Mouse (Mus musculus): ENCODE data around the gene Snw1.

The Snw1 gene

DNA sequence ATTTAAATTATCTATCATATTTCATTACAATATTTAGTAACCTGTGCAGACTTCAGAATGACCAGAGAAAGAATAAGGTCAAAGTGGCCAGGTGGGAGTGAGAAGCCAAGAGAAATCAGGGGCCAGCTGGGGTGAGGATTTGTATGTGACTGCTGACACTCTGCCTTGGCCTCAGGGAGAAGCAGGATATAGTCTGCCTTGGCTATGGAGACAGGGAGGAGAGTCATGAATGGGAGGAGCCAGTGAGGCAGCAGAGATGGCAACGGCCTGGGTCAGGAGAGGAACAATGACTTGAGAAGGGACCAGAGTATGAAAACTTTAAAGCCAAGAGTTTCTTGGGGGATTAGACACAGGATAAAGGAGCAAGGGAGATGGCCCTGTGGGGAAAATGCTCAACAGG, 48.4 kb downstream of the Snw1 start:
- DNase-seq (ENCODE audit: low read depth, low spot score) = no peak

DNA sequence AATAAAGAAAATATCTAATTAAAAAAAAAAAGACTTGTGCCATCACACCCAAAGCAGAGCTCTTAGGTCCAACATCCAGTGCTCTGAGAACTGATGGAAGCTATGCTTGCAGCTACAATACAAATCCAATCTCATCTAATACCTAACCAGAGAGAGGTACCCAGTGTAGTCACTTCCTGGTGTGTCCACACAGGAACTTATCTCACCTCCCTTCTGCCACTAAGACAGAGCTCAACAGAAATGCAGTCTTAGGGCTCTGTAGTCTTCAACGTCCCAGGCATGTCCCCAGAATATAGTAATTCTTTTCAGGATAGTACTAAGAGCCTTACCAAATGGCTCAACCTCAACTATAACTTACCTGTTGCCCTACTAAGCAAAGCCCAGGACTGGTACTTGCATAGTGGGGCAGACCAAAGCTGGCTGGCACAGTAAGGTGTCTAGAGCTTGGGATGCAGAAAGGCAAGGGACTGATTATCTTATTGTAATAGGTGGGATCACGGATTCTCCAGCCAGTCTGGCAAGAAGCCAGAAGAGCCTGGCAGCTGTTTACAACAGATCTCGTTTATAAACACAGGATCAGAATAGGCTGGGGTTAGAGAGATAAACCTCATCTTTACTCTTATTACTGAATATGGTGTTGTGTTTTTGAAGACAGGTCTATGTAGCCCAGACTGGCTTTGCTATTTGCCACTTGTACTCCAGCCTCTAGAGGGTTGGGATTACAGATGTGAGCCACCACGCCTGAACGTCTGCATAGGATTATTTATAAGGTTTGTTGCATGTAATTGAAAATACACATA, 50.2 kb downstream of the Snw1 start:
- no peak for DNase-seq (ENCODE audit: low read depth, low spot score)

DNA sequence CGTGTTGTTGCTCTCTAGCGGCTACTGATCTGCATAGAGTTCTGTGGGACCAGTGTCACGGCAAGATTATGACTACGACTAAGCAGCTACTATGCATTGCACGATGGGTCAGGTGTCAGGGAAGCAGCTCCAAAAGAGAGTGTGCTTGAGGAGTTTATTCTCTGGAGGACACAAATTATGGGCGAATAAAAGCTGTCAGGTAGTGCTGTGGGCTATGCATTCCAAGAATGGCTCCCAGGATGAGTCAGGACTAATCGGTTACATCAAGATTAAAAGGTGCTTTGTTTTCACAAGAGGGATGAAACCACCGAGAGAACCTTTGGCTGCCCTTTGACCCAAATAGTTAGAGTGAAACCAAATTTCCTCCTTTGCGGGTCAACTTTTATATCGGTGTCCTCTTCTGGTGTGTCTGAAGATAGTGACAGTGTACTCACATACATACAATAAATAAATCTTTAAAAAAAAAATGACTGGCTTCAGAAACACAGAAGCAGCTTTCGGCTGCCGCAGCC, 52.0 kb downstream of the Snw1 start:
- no peak for DNase-seq (ENCODE audit: low read depth, low spot score)

DNA sequence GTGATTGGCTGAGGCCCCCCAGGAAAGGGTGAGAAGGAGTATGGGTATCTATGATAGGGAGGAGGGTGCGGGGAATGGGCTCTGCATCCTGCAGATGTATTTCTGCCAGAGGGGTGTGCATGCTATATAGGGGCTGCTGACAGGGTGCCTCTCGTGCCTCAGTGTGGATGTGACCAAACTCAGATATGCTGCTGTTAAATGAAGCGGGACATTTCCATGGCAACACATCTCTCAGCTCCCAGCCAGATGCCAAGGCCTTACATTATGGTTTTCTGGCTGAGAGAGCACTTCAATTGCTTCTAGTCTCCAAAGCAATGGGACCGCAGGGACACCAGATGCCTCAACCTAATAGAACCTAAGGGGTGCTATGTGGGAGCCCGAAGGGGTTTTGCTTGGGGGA, 53.2 kb downstream of the Snw1 start:
- peak; percentile 46 for DNase-seq (ENCODE audit: low read depth, low spot score)

DNA sequence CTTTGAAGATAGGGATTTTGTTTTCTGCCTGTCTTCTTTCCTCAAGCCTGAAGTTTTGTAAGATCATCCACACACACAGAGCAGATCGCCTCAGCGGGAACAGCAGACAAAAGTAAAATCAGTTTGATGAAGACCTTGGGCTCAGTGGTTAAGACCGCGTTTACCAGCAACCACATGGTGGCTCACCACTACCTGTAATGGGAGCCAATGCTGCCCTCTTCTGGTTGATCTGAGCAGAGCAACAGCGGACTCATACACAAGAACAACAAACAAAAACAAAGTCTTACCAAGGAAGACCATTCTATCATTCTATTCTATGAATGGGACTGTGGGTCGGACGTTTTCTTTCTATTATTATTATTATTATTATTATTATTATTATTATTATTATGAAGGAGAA, 55.4 kb downstream of the Snw1 start:
- no peak for DNase-seq (ENCODE audit: low read depth, low spot score)

DNA sequence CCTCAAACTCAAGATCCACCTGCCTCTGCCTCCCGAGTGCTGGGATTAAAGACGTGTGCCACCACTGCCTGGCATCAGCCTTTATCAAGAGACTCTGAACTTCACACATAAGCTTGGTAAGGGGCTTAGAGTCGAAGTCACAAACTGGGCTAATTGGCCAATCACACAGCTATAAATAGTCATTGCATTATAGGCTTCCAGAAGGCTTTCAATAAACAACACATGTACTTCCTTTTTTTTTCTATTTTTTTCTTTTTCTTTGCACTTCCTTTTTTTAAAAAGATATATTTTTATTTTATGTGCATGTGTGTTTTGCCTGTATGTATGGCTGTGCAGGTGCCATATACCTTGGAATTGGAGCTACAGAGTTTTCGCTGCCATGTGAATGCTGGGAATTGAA, 56.7 kb downstream of the Snw1 start:
- no peak for DNase-seq (ENCODE audit: low read depth, low spot score)

DNA sequence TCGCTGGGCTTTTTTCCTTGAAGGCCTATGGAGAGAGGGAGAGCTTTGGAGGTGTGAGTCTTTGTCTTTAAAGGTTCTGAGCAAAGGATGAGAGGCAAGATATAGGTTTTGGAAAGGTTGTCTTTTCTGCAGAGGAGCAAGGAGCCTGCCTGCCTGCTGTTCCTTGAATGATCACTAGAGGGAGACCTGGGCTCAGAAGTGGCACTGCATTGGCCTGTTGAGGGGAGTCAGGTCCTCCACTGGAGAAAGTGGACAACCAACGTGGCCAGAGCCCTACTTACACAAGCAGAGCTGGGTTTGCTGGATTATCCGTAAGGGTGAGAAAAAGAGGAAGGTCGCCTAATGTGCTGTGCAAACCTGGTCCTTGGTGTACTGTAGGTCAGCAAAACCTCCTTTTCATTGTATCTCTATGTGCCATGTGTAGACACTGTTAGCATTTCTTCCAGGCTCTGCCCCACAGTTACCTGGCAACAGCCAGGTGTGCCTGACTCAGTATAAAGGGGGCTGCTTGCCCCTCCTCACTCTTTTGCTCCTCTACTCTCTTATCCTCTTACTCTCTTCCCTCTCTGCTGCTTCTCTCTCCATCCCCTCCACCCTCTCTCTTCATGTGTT, 58.8 kb downstream of the Snw1 start:
- no peak for DNase-seq (ENCODE audit: low read depth, low spot score)

DNA sequence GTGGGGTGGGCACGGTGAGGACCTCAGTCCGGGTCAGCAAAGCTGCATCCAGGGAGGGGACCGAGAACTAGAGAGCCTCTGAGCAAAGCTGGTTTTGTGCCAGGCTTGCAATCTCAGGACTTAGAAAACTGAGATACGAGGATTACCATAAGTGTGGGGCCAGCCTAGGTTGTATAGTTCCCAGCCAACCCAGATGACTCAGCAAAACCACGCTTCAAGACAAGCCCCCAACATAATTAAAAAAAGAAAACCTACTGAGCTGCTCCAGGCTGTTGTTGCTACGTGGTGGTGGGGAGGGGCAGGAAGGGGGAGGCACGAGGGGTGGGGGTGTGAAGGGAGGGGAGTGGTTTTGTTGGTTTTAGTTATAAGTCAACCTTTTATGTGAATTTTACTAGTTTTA, 61.1 kb downstream of the Snw1 start:
- DNase-seq (ENCODE audit: low read depth, low spot score) = no peak

DNA sequence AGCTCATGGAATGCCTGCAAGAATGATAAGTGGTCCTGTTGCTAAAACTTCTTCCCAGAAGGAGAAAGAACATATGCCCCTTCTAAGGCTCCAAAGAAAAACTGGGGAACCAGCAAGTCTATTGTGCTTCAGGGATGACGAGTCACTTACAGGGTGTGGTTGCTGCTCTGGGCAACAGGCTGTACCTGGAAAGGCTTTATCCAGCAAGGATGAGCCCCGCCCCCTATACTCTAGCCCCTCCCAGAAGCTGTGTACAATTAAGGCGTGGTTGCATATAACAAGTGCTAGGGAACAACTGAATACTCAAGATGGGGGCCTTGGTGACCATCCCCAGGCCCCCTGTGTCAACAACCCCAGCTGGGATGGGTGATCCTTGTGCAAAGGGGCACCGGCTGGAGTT, 63.0 kb downstream of the Snw1 start:
- DNase-seq (ENCODE audit: low read depth, low spot score) = no peak

DNA sequence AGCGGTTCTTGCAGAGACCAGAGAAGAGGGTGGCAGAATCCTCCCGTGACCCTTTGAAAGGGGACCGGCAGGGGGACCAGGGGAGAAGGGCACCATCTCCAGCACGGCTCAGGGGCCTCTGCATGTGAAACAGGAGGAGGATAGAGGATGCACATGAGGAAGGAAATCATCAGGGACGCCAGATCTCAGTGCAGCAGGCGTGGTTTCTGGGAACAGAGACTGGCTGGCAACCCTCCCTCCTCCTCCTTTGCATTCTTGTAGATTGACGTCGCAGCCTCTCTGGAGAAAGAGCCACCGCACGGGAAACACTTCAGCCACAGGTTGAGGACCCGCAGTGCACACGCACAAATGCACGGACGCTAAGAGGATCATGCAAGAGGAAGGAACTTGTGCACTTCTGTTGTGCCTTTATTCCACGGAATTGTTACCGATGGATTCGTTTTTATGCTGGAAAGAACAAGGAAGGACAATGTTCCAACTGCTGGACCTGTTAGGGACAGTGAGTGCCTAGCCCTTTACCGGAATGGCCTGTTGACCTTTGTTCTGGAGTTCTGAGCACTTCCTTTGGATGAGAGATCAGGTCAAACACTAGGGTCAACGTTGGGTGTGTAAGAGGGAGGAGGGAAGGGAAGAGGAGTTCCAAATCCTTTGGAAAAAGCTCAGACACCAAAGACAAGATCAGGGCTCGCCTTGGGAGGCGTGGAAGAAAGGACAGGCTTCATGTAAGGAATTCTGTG, 64.0 kb downstream of the Snw1 start:
- no peak for DNase-seq (ENCODE audit: low read depth, low spot score)

DNA sequence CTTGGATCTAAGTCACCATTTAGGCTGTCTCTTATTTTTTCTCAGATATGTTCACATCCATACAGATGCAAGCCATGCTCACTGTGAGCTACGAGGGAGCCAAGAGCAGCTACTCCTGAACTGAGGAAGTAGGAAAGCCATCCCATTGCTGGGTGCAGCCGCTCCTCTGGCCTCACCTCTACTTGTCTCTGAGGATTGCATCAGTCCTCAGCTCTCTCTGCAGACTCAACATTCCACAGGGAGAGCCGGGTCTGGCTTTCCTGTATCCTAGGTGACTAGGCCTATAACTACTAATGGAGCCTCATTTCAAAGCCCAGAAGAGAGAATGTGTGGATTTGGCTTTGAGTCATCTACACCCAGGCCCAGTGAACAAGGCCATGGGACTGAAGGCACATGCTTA, 66.4 kb downstream of the Snw1 start:
- DNase-seq (ENCODE audit: low read depth, low spot score) = no peak

DNA sequence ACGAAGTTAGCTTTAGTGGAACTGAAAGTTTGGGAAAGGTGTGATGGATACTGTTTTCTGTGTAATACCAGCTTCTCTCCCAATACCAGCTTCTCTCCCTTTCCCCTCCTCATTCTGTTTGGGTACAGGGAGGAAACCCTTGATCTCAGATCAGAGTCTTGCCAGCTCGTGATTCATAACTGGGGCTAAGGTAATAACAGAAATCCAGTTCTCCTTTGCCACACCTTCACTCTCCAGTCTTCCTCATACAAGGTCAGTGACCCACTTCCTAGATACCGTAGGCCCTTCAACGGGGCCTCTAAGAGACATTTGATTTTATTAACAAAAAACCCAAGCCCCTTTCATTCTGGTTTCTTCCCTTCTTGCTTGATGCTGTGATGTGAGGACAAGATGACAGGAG, 66.9 kb downstream of the Snw1 start:
- DNase-seq (ENCODE audit: low read depth, low spot score) = no peak

DNA sequence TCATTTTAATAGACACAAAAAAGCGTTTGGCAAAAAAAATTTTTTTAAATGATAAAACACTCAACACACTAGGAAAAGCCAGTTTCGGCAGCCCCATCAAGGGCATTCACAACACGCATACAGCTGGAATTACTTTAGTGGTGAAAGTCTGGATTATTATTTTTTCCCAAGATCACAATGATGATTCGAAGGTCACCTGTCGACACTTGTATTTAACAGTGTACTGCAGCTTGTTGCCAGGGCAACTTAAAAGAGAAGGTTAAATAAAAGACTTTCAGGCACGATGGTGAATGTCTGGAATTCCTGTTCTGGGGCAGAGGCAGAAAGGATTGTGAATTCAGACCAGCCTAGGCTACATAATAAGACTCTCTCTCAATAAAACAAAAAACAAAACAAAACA, 70.2 kb downstream of the Snw1 start:
- no peak for DNase-seq (ENCODE audit: low read depth, low spot score)

DNA sequence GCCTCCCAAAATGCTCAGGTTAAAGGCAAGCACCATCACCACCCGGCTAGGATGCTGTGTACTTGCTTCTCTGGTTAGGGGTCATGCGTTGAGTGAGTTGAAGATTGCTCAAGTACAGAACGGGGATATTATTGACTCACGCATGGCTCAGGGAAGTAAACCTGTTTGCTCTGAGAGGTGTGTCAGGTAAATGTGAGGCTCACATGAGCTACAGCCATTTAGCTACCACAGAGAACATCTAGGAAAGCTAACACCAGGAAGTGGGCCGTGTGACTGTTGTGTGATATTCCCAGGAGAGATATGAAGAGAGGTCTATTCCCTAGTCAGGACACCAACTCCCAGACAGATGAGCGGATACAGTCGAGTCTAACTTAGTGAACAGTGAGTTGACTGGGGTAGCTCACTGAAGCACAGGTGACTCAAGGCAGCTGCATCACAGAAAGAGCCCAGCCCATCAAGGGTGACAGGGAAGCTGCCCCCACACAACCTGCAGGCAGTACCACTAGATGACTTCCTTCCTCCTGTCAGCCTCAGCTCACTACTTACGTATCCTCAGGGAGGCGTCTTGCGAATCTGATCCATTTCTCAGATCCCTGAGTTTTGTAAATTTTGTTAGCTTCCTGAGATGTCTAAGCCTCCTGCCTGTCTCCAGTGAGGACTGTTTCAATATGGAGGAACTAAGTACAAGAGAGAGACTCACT, 72.8 kb downstream of the Snw1 start:
- no peak for DNase-seq (ENCODE audit: low read depth, low spot score)

All from brain, embryonic 18.5 days (tissue).